Mouse (Mus musculus) small intestine, adult 2 months (tissue): ENCODE measurements around the gene Minpp1. TPM values are rescaled to one million over a fixed set of nuclear protein-coding genes. Genes with fewer than 3 reads are reported as not detected.
A peak's percentile ranks its signal among the peaks of the same experiment; 100 is the strongest.

ENCODE experiments used
- H3K27ac ChIP-seq: fragments of 200-500 bp; 2 replicates; pipeline ENCODE4 v1.5.1; 2012; ENCODE audit warnings: low read depth, low read length, control low read depth, inconsistent platforms; ENCODE audit not compliant: insufficient read depth
- H3K27me3 ChIP-seq: fragments of 200-500 bp; 2 replicates; pipeline ENCODE4 v1.6.1; 2012; ENCODE audit warnings: mild to moderate bottlenecking, moderate library complexity, low read length, inconsistent platforms; ENCODE audit not compliant: control insufficient read depth, insufficient read depth
- H3K36me3 ChIP-seq: fragments of 200-500 bp; 2 replicates; pipeline ENCODE4 v1.6.1; 2012; ENCODE audit warnings: mild to moderate bottlenecking, low read length, control low read depth, inconsistent platforms; ENCODE audit not compliant: control insufficient read depth, insufficient read depth
- H3K4me1 ChIP-seq: fragments of 200-500 bp; 2 replicates; pipeline ENCODE4 v1.6.1; 2012; ENCODE audit warnings: low read length, inconsistent platforms, mixed read lengths; ENCODE audit not compliant: control insufficient read depth, insufficient read depth, insufficient read length
- H3K4me3 ChIP-seq: fragments of 200-500 bp; 2 replicates; pipeline ENCODE4 v1.5.1; 2012; ENCODE audit warnings: low read depth, mild to moderate bottlenecking, control low read depth, inconsistent platforms, low read length, moderate library complexity
- CTCF ChIP-seq: fragments of 200-500 bp; IDR thresholded peaks from 2 replicates; pipeline ENCODE4 v1.5.1; 2012; ENCODE audit warnings: low read depth, mild to moderate bottlenecking, control low read depth, inconsistent platforms, low read length, moderate library complexity, mixed read lengths; ENCODE audit not compliant: insufficient replicate concordance, insufficient read length; ENCODE audit errors: extremely low read depth
- POLR2A ChIP-seq: fragments of 200-500 bp; IDR thresholded peaks from 2 replicates; pipeline ENCODE4 v1.6.1; 2012; ENCODE audit warnings: low read depth, mild to moderate bottlenecking, control low read depth, inconsistent platforms, low read length, moderate library complexity
- WGBS: fragments of 180-500 bp; shearing (Covaris S2); methylation state at CpG from one replicate; pipeline ENCODE4 v1.1.7; 2018; 5-methylcytosine and 5-hydroxymethylcytosine counted together
- polyA plus RNA-seq: library from polyadenylated mRNA; depleted of rRNA; stranded (reverse); fragments of >200 nt; gene quantifications from 2 replicates; pipeline ENCODE4 v1.2.3, GENCODE M21; 2012

The Minpp1 gene
- polyA plus RNA-seq, 1 experiment: 112 TPM

DNA sequence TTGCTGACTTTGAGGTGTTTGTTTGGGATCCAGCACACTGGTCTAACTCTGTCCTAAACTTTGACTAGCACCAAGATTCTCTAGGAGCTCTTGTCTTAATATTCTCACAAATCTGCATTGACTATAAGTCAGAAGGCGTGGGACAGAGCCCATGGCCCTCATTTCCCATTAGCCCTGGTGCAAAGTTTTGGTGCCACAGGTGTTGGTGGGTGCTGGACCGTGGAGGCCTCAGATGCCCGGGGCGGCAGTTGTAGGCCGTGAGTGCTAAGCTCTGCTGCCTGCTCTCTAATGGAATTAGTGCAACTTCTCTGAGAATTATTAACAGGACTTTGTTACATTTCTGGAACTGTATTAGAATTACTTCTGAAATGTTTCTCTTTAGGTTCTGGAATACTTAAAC, 12.4 kb downstream of the Minpp1 start:
- Histone ChIP-seq H3K36me3 (peaks cover 31% of the 10 kb centered on the region), H3K4me1 (peaks cover 6% of the 10 kb centered on the region), H3K4me3 (no peak overlapping the region), H3K27me3 (no peaks in the 10 kb centered on the region), H3K27ac (no peak overlapping the region)
- 94% methylated on average over 5 of the region's 5 CpGs for WGBS
- TF ChIP-seq POLR2A (no peak), CTCF (no peak)

DNA sequence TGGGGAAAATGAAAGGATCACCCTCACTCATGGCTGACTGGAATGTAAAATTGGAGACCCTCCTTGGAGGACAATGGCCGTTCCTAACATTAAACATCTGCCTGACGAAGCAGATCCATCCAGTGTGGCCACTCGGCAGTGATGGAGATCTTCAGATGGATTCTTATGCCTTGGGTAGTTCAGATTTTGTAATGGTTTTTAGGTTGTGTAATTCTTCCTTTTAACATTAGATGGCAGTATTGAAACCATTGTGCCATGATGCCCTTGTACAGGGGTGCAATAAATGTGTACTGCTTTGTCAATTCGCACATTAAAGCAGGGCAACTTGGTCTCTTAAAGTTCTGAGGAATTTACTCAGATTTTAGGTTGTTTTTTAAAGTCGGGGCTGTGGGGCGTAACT, 15.8 kb downstream of the Minpp1 start:
- 63% methylated on average over 6 of the region's 6 CpGs for WGBS
- peaks cover 21% of the 10 kb centered on the region for H3K36me3 ChIP-seq
- H3K4me3 ChIP-seq: no peak overlapping the region
- H3K27ac ChIP-seq: no peak overlapping the region
- TF ChIP-seq CTCF (peak; percentile 29; the same call in 1 of the 2 replicates), POLR2A (no peak)
- H3K4me1 ChIP-seq: peaks cover 21% of the 10 kb centered on the region
- no peaks in the 10 kb centered on the region for H3K27me3 ChIP-seq

DNA sequence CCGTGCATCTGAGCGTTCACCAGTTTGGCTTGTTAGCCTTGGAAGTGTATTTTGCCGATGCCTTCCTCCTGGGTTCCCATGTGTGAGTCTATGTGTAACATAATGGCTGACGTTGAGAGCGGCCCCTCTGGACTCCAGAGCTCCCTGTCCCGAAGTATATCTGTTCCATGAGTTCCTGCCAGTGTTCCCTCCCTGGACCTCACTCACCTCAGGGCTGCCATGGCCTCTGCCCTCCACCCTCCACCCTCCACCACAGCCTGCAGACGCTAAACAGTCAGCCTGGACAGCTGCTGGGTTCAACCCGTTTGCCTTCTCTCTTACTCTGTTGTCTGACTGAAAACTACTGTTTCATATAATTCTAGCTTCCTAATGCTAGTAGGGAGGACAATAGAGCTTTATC, 20.5 kb downstream of the Minpp1 start:
- Histone ChIP-seq H3K4me3 (no peak overlapping the region), H3K27me3 (no peaks in the 10 kb centered on the region), H3K27ac (peak overlapping the region; percentile 28; the same call in 1 of the 2 replicates), H3K4me1 (peaks cover 33% of the 10 kb centered on the region), H3K36me3 (peaks cover 9% of the 10 kb centered on the region; the same call in 1 of the 2 replicates)
- 86% methylated on average over 8 of the region's 8 CpGs for WGBS
- TF ChIP-seq CTCF (no peak), POLR2A (no peak)

DNA sequence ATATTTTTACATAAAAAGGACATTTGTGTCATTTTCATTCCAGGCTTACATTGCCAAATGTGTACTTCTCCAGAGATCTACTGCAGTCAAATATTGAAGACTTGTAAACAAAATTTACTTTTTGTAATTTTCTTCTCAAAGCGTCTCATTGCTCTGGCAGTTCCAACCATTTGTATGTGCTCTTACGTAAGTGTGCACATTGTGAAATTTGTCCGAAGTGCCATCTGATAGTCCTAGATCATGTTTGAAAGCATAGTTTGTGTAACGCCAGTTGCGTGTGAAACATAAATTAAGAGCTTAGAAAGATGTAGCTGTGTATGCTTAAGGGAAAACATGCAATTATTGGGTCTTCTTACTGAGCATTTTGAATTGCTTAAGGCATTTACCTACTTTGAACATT, 20.9 kb downstream of the Minpp1 start:
- Histone ChIP-seq H3K27me3 (no peaks in the 10 kb centered on the region), H3K27ac (no peak overlapping the region), H3K4me1 (peaks cover 36% of the 10 kb centered on the region), H3K36me3 (0 out of 2 replicates have a peak, but pooled peaks cover 7% of the 10 kb centered on the region), H3K4me3 (no peak overlapping the region)
- TF ChIP-seq POLR2A (no peak), CTCF (no peak)
- WGBS: 80% methylated on average over 5 of the region's 5 CpGs

DNA sequence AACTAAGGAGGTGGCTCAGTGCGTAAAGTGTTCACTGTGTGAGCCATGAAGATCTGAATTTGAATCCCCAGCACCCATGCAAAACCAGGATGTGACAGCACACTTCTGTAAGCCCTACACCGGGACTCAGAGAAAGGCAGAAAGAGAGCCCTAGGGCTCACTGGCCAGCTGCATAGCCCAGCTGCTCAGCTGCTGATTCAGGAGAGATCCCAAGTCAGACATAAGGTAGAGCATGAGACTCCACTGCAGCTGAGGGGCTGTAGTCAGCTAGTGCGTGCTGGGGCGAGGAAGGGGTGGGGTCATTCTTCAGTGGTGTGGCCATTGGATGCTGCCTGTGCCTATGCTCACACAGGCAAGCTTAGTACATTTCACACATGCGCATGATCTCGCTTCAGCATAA, 21.5 kb downstream of the Minpp1 start:
- TF ChIP-seq POLR2A (no peak), CTCF (no peak)
- H3K4me3 ChIP-seq: no peak overlapping the region
- H3K27me3 ChIP-seq: no peaks in the 10 kb centered on the region
- 77% methylated on average over 6 of the region's 6 CpGs for WGBS
- H3K36me3 ChIP-seq: peaks cover 7% of the 10 kb centered on the region; the same call in 1 of the 2 replicates
- H3K27ac ChIP-seq: peak overlapping the region; percentile 87
- peaks cover 36% of the 10 kb centered on the region for H3K4me1 ChIP-seq

DNA sequence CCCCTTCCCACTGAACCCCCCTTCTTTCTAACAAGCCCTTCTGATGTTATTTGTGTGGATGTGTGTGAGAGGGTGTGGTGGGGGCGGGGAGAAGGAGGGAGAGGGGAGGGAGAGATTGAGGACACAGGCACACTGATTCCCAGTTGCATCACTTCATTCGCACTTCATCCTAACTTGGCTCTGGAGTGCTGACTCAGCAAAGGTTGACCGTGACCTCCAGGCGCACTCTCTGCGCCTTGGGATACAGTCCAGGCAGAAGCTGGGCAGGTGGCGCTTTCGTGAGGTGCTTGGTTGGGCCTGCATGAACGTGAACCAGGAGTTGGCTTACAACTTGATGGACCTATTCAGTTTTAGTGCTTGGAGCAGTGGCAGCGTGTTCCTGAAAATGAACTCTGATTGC, 22.0 kb downstream of the Minpp1 start:
- 37% methylated on average over 9 of the region's 9 CpGs for WGBS
- peak overlapping the region; percentile 87 for H3K27ac ChIP-seq

DNA sequence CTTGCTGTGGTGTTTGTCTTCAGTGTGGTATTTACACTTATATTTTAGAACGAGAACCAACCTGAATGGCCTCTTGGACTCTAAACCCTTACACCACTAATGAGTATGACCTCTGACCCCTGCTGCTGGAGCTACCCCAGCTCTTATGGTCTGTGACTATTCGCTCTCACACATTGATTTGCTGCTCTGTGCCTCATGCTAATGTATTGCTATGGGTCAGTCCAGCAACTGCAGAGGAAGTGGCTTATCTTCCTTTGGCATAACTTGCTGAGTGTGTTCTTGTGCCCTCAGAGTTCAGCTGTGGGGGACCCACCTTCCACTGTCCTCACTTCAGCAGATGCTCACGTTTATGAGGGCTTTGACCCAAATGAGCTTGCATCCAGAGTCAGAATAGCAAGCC, 24.7 kb downstream of the Minpp1 start:
- TF ChIP-seq CTCF: no peak
- TF ChIP-seq POLR2A: no peak
- Histone ChIP-seq H3K4me3 (no peak overlapping the region), H3K4me1 (peaks cover 26% of the 10 kb centered on the region), H3K36me3 (peaks cover 26% of the 10 kb centered on the region), H3K27ac (peak overlapping the region; percentile 96), H3K27me3 (no peaks in the 10 kb centered on the region)
- WGBS: 31% methylated on average over 3 of the region's 3 CpGs

More for the DNA sequence above, 22.0 kb downstream of the Minpp1 start:
- Histone ChIP-seq H3K36me3 (peaks cover 8% of the 10 kb centered on the region; the same call in 1 of the 2 replicates), H3K4me1 (peaks cover 36% of the 10 kb centered on the region), H3K27me3 (no peaks in the 10 kb centered on the region), H3K4me3 (no peak overlapping the region)
- TF ChIP-seq CTCF (no peak), POLR2A (no peak)
